Mouse (Mus musculus): ENCODE measurements around the gene St6galnac3. TPM values are rescaled to one million over a fixed set of nuclear protein-coding genes. Genes with fewer than 3 reads are reported as not detected.
A peak's percentile ranks its signal among the peaks of the same experiment; 100 is the strongest.

Gene St6galnac3
- polyA plus RNA-seq, 1 experiment from 2014 or later, result 23.7 TPM

GRCm38 (mm10) chr3:153248029-153248428, 476.9 kb downstream of the St6galnac3 start:
- H3K27ac ChIP-seq (replicated peaks in 1 of 2; ENCODE audit: control insufficient read depth in 1 of 2, insufficient read depth in 1 of 2, low read depth in 2 of 2, low read length in 2 of 2), result no peak overlapping the region
- ATAC-seq (ENCODE audit: insufficient number of reproducible peaks, insufficient read depth, low FRiP score, low read depth), result no peak
- no peak overlapping the region for H3K9ac ChIP-seq (ENCODE audit: low read length)
- no peak overlapping the region for H3K4me3 ChIP-seq (ENCODE audit: control insufficient read depth in 1 of 2, insufficient read depth in 1 of 2, low read depth in 1 of 2, low read length in 2 of 2)
- no peak overlapping the region for H3K4me2 ChIP-seq (ENCODE audit: low read length)
- whole genome bisulfite sequencing, result 31% methylated on average over 4 of the region's 4 CpGs
- no peaks in the 10 kb centered on the region for H3K36me3 ChIP-seq (ENCODE audit: control insufficient read depth, insufficient read depth, low read length)
- H3K4me1 ChIP-seq (ENCODE audit: control insufficient read depth in 2 of 2, insufficient read depth in 2 of 2, low read length in 2 of 2), result peaks cover 0 to 2% of the 10 kb centered on the region in 2 experiments; a peak in 1 of 4 replicates
- no peaks in the 10 kb centered on the region for H3K27me3 ChIP-seq (ENCODE audit: control insufficient read depth, insufficient read depth, low read length)
- H3K9me3 ChIP-seq (ENCODE audit: control insufficient read depth, low read length), result no peaks in the 10 kb centered on the region

GRCm38 (mm10) chr3:153242524-153242923, 482.4 kb downstream of the St6galnac3 start:
- no peak for ATAC-seq (ENCODE audit: insufficient number of reproducible peaks, insufficient read depth, low FRiP score, low read depth)

GRCm38 (mm10) chr3:153241134-153241533, 483.8 kb downstream of the St6galnac3 start:
- peak overlapping the region; percentile 10 to 37; a peak in 2 of 4 replicates for H3K27ac ChIP-seq (replicated peaks in 1 of 2; ENCODE audit: control insufficient read depth in 1 of 2, insufficient read depth in 1 of 2, low read depth in 2 of 2, low read length in 2 of 2)
- H3K27me3 ChIP-seq (ENCODE audit: control insufficient read depth, insufficient read depth, low read length), result no peaks in the 10 kb centered on the region
- WGBS, result 22% methylated on average over 4 of the region's 4 CpGs
- H3K4me1 ChIP-seq (ENCODE audit: control insufficient read depth in 2 of 2, insufficient read depth in 2 of 2, low read length in 2 of 2), result peaks cover 26 to 29% of the 10 kb centered on the region in 2 experiments
- H3K4me2 ChIP-seq (ENCODE audit: low read length), result no peak overlapping the region; the same call in 1 of the 2 replicates
- no peak for ATAC-seq (ENCODE audit: insufficient number of reproducible peaks, insufficient read depth, low FRiP score, low read depth)
- H3K4me3 ChIP-seq (ENCODE audit: control insufficient read depth in 1 of 2, insufficient read depth in 1 of 2, low read depth in 1 of 2, low read length in 2 of 2), result no peak overlapping the region
- H3K36me3 ChIP-seq (ENCODE audit: control insufficient read depth, insufficient read depth, low read length), result no peaks in the 10 kb centered on the region
- no peak overlapping the region for H3K9ac ChIP-seq (ENCODE audit: low read length)
- no peaks in the 10 kb centered on the region for H3K9me3 ChIP-seq (ENCODE audit: control insufficient read depth, low read length)

More at GRCm38 (mm10) chr3:153242524-153242923, 482.4 kb downstream of the St6galnac3 start:
- Histone ChIP-seq H3K4me1 (ENCODE audit: control insufficient read depth in 2 of 2, insufficient read depth in 2 of 2, low read length in 2 of 2) (peaks cover 26% of the 10 kb centered on the region in 2 experiments), H3K4me2 (ENCODE audit: low read length) (no peak overlapping the region), H3K9ac (ENCODE audit: low read length) (no peak overlapping the region), H3K9me3 (ENCODE audit: control insufficient read depth, low read length) (no peaks in the 10 kb centered on the region), H3K36me3 (ENCODE audit: control insufficient read depth, insufficient read depth, low read length) (no peaks in the 10 kb centered on the region), H3K27me3 (ENCODE audit: control insufficient read depth, insufficient read depth, low read length) (no peaks in the 10 kb centered on the region), H3K4me3 (ENCODE audit: control insufficient read depth in 1 of 2, insufficient read depth in 1 of 2, low read depth in 1 of 2, low read length in 2 of 2) (no peak overlapping the region), H3K27ac (replicated peaks in 1 of 2; ENCODE audit: control insufficient read depth in 1 of 2, insufficient read depth in 1 of 2, low read depth in 2 of 2, low read length in 2 of 2) (no peak overlapping the region)
- 59% methylated on average over 5 of the region's 5 CpGs for WGBS

- Histone ChIP-seq H3K27ac (replicated peaks in 1 of 2; ENCODE audit: control insufficient read depth in 1 of 2, insufficient read depth in 1 of 2, low read depth in 2 of 2, low read length in 2 of 2) (peak overlapping the region; percentile 37; a peak in 2 of 4 replicates), H3K36me3 (ENCODE audit: control insufficient read depth, insufficient read depth, low read length) (no peaks in the 10 kb centered on the region), H3K9me3 (ENCODE audit: control insufficient read depth, low read length) (no peaks in the 10 kb centered on the region), H3K4me1 (ENCODE audit: control insufficient read depth in 2 of 2, insufficient read depth in 2 of 2, low read length in 2 of 2) (peaks cover 26 to 29% of the 10 kb centered on the region in 2 experiments), H3K27me3 (ENCODE audit: control insufficient read depth, insufficient read depth, low read length) (no peaks in the 10 kb centered on the region), H3K4me3 (ENCODE audit: control insufficient read depth in 1 of 2, insufficient read depth in 1 of 2, low read depth in 1 of 2, low read length in 2 of 2) (no peak overlapping the region), H3K9ac (ENCODE audit: low read length) (no peak overlapping the region), H3K4me2 (ENCODE audit: low read length) (no peak overlapping the region)
- peak; percentile 59; the same call in 1 of the 2 replicates for ATAC-seq (ENCODE audit: insufficient number of reproducible peaks, insufficient read depth, low FRiP score, low read depth)
- WGBS, result 21% methylated on average over 4 of the region's 4 CpGs
Measured at GRCm38 (mm10) chr3:153240366-153240765, 484.6 kb downstream of the St6galnac3 start.

GRCm38 (mm10) chr3:153238381-153238780, 486.6 kb downstream of the St6galnac3 start:
- no peak for ATAC-seq (ENCODE audit: insufficient number of reproducible peaks, insufficient read depth, low FRiP score, low read depth)
- H3K4me3 ChIP-seq (ENCODE audit: control insufficient read depth in 1 of 2, insufficient read depth in 1 of 2, low read depth in 1 of 2, low read length in 2 of 2), result no peak overlapping the region
- 77% methylated on average over 10 of the region's 10 CpGs for WGBS

GRCm38 (mm10) chr3:153236262-153236661, 488.7 kb downstream of the St6galnac3 start:
- no peak for ATAC-seq (ENCODE audit: insufficient number of reproducible peaks, insufficient read depth, low FRiP score, low read depth)
- 89% methylated on average over 9 of the region's 9 CpGs for WGBS

More at GRCm38 (mm10) chr3:153238381-153238780, 486.6 kb downstream of the St6galnac3 start:
- Histone ChIP-seq H3K9me3 (ENCODE audit: control insufficient read depth, low read length) (no peaks in the 10 kb centered on the region), H3K4me2 (ENCODE audit: low read length) (no peak overlapping the region), H3K27me3 (ENCODE audit: control insufficient read depth, insufficient read depth, low read length) (no peaks in the 10 kb centered on the region), H3K9ac (ENCODE audit: low read length) (no peak overlapping the region), H3K36me3 (ENCODE audit: control insufficient read depth, insufficient read depth, low read length) (no peaks in the 10 kb centered on the region), H3K4me1 (ENCODE audit: control insufficient read depth in 2 of 2, insufficient read depth in 2 of 2, low read length in 2 of 2) (peaks cover 26 to 29% of the 10 kb centered on the region in 2 experiments), H3K27ac (replicated peaks in 1 of 2; ENCODE audit: control insufficient read depth in 1 of 2, insufficient read depth in 1 of 2, low read depth in 2 of 2, low read length in 2 of 2) (no peak overlapping the region)

GRCm38 (mm10) chr3:153222611-153223402, 502.2 kb downstream of the St6galnac3 start:
- ATAC-seq (ENCODE audit: insufficient number of reproducible peaks, insufficient read depth, low FRiP score, low read depth), result no peak
- H3K9me3 ChIP-seq (ENCODE audit: control insufficient read depth, low read length), result no peaks in the 10 kb centered on the region
- no peak overlapping the region for H3K9ac ChIP-seq (ENCODE audit: low read length)
- no peaks in the 10 kb centered on the region for H3K36me3 ChIP-seq (ENCODE audit: control insufficient read depth, insufficient read depth, low read length)
- H3K27ac ChIP-seq (replicated peaks in 1 of 2; ENCODE audit: control insufficient read depth in 1 of 2, insufficient read depth in 1 of 2, low read depth in 2 of 2, low read length in 2 of 2), result no peak overlapping the region
- no peak overlapping the region for H3K4me3 ChIP-seq (ENCODE audit: control insufficient read depth in 1 of 2, insufficient read depth in 1 of 2, low read depth in 1 of 2, low read length in 2 of 2)
- 86% methylated on average over 10 of the region's 10 CpGs for WGBS
- H3K27me3 ChIP-seq (ENCODE audit: control insufficient read depth, insufficient read depth, low read length), result no peaks in the 10 kb centered on the region
- H3K4me2 ChIP-seq (ENCODE audit: low read length), result no peak overlapping the region
- no peaks in the 10 kb centered on the region for H3K4me1 ChIP-seq (ENCODE audit: control insufficient read depth in 2 of 2, insufficient read depth in 2 of 2, low read length in 2 of 2)

More at GRCm38 (mm10) chr3:153236262-153236661, 488.7 kb downstream of the St6galnac3 start:
- Histone ChIP-seq H3K4me2 (ENCODE audit: low read length) (no peak overlapping the region), H3K9me3 (ENCODE audit: control insufficient read depth, low read length) (no peaks in the 10 kb centered on the region), H3K9ac (ENCODE audit: low read length) (no peak overlapping the region), H3K4me3 (ENCODE audit: control insufficient read depth in 1 of 2, insufficient read depth in 1 of 2, low read depth in 1 of 2, low read length in 2 of 2) (no peak overlapping the region), H3K27me3 (ENCODE audit: control insufficient read depth, insufficient read depth, low read length) (no peaks in the 10 kb centered on the region), H3K4me1 (ENCODE audit: control insufficient read depth in 2 of 2, insufficient read depth in 2 of 2, low read length in 2 of 2) (peaks cover 15 to 18% of the 10 kb centered on the region in 2 experiments), H3K36me3 (ENCODE audit: control insufficient read depth, insufficient read depth, low read length) (no peaks in the 10 kb centered on the region), H3K27ac (replicated peaks in 1 of 2; ENCODE audit: control insufficient read depth in 1 of 2, insufficient read depth in 1 of 2, low read depth in 2 of 2, low read length in 2 of 2) (no peak overlapping the region)

Data from heart, embryonic 14.5 days (tissue).